Mouse (Mus musculus): ENCODE results near the gene Csad. TPM values are rescaled to one million over a fixed set of nuclear protein-coding genes. Genes with fewer than 3 reads are reported as not detected.
"Not testable (repeated sequence)": the region's sequence is repeated elsewhere in the genome, so short reads cannot be mapped to it uniquely, and the experiment has no call there.

The Csad gene
- total and polyA plus RNA-seq, 3 experiments, result 13.1 to 42.1 (median 15.6) TPM

GRCm38 (mm10) chr15:102231748-102232147 lies 27.2 kb upstream of the Csad start, which contains the start of gene Itgb7:
TSS of gene Itgb7 (minus strand) at chr15:102231944.
- Histone ChIP-seq H3K79me2 (replicated peaks; ENCODE audit: control insufficient read depth, insufficient read depth, low read length) (no peaks in the 10 kb centered on the region), H3K4me3 (no peak within 1 kb of the TSS), H3K27ac (no peak within 1 kb of the TSS), H3K9ac (ENCODE audit: low read depth, low read length) (no peak within 1 kb of the TSS), H3K27me3 (ENCODE audit: control insufficient read depth, insufficient read depth, low read length) (no peaks in the 10 kb centered on the region), H3K36me3 (ENCODE audit: control insufficient read depth, insufficient read depth, low read length) (no peaks in the 10 kb centered on the region; the same call in none of the 2 replicates), H3K4me1 (ENCODE audit: control insufficient read depth, insufficient read depth, low read length) (peaks cover 11% of the 10 kb centered on the region)
- DNase-seq, result peak; percentile 30 to 50
- TF ChIP-seq EP300 (IDR thresholded peaks at IDR 0.05; ENCODE audit: insufficient read depth, low read depth, low read length) (no peak), POLR2A (IDR thresholded peaks at IDR 0.05; ENCODE audit: insufficient read depth, low read depth, low read length) (no peak), CTCF (IDR thresholded peaks at IDR 0.05) (no peak)
- intact Hi-C loops (cut with DNase I), result no loop called here
- WGBS, result 25% methylated on average over 6 of the region's 6 CpGs

DNA sequence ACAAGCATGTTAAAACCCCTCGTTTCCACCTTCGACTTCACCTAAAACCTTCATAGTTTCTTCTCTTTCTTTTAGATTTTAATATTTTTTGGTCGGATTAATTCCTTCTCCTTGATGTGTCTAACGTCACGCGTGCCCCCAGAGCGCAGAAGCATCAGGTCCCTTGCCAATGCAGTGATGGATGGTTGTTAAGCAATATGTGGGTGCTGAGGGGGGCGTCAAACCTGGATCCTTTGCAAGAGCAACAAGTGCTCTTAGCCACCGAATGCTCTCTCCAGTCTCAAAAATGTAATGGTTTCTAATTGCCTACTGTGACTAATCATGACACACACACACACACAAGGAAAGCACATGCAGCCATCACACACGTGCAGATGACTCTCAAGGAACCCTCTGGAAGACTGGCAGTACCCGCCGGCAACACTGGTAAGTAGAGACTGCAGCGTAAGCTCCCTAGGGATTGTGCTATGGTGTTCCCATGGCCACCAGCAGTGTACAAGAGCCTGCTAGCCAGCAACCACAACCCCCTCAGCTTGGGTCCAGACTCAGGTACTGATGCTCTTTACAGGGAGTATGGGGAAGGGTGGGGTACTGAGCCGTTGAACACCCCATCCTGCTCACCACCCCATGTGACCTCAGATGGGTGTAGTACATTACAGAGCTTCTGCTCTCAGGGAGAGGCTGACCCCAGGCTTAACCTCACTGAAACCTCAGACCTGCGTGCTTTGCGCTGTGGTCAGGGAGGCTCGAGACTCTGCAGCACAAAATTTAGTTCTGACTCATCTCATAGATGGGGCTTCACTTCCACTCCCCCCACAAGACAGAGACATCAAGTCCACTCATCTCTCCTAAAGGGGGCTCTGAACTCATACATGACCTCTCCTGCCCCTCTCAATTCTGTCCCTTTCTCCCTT lies 26.1 kb upstream of the Csad start:
- H3K27me3 ChIP-seq (ENCODE audit: control insufficient read depth, insufficient read depth, low read length), result no peaks in the 10 kb centered on the region
- TF ChIP-seq EP300 (IDR thresholded peaks at IDR 0.05; ENCODE audit: insufficient read depth, low read depth, low read length) (no peak), POLR2A (IDR thresholded peaks at IDR 0.05; ENCODE audit: insufficient read depth, low read depth, low read length) (no peak), CTCF (IDR thresholded peaks at IDR 0.05) (no peak)
- intact Hi-C loops (cut with DNase I), result no loop called here
- H3K27ac ChIP-seq, result no peak overlapping the region
- DNase-seq, result no peak
- H3K4me3 ChIP-seq, result no peak overlapping the region
- WGBS, result 79% methylated on average over 17 of the region's 17 CpGs
- no peak overlapping the region for H3K9ac ChIP-seq (ENCODE audit: low read depth, low read length)
- no peaks in the 10 kb centered on the region; the same call in 1 of the 2 replicates for H3K36me3 ChIP-seq (ENCODE audit: control insufficient read depth, insufficient read depth, low read length)
- H3K79me2 ChIP-seq (replicated peaks; ENCODE audit: control insufficient read depth, insufficient read depth, low read length), result no peaks in the 10 kb centered on the region
- peaks cover 9% of the 10 kb centered on the region for H3K4me1 ChIP-seq (ENCODE audit: control insufficient read depth, insufficient read depth, low read length)

DNA sequence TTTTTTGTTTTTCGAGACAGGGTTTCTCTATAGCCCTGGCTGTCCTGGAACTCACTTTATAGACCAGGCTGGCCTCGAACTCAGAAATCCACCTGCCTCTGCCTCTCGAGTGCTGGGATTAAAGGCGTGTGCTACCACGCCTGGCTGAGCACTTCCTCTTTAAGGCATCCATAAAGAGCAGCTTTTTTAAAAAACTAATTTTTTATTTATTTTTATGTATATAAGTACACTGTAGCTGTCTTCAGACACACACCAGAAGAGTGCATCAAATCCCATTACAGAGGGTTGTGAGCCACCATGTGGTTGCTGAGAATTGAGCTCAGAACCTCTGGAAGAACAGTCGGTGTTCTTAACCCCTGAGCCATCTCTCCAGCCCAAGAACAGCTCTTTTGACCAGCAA lies 21.1 kb upstream of the Csad start:
- 72% methylated on average over 6 of the region's 6 CpGs for WGBS
- H3K9ac ChIP-seq (ENCODE audit: low read depth, low read length); H3K79me2 ChIP-seq (replicated peaks; ENCODE audit: control insufficient read depth, insufficient read depth, low read length); DNase-seq; H3K27ac ChIP-seq; H3K36me3 ChIP-seq (ENCODE audit: control insufficient read depth, insufficient read depth, low read length); H3K27me3 ChIP-seq (ENCODE audit: control insufficient read depth, insufficient read depth, low read length); H3K4me3 ChIP-seq; H3K4me1 ChIP-seq (ENCODE audit: control insufficient read depth, insufficient read depth, low read length): not testable (repeated sequence)
- intact Hi-C loops (cut with DNase I), result loop anchor here (10.0 kb wide), 2 partner anchors 111 to 241 kb away; no protein-coding TSS in a partner anchor

GRCm38 (mm10) chr15:102224992-102225617 lies 20.6 kb upstream of the Csad start:
- intact Hi-C loops (cut with DNase I), result loop anchor here (1.0 to 10.0 kb wide), 3 partner anchors 47 to 240 kb away; no protein-coding TSS in a partner anchor
- 5% methylated on average over 21 of the region's 21 CpGs for WGBS
- H3K27me3 ChIP-seq (ENCODE audit: control insufficient read depth, insufficient read depth, low read length), result no peaks in the 10 kb centered on the region
- no peaks in the 10 kb centered on the region for H3K36me3 ChIP-seq (ENCODE audit: control insufficient read depth, insufficient read depth, low read length)
- peaks cover 1% of the 10 kb centered on the region; the same call in 1 of the 2 replicates for H3K4me1 ChIP-seq (ENCODE audit: control insufficient read depth, insufficient read depth, low read length)
- no peaks in the 10 kb centered on the region for H3K79me2 ChIP-seq (replicated peaks; ENCODE audit: control insufficient read depth, insufficient read depth, low read length)
- peak; percentile 31 to 57 for DNase-seq
- TF ChIP-seq CTCF (IDR thresholded peaks at IDR 0.05), result no peak
- TF ChIP-seq POLR2A (IDR thresholded peaks at IDR 0.05; ENCODE audit: insufficient read depth, low read depth, low read length), result no peak
- TF ChIP-seq EP300 (IDR thresholded peaks at IDR 0.05; ENCODE audit: insufficient read depth, low read depth, low read length), result no peak
- peak overlapping the region; percentile 16 for H3K27ac ChIP-seq
- H3K9ac ChIP-seq (ENCODE audit: low read depth, low read length), result peak overlapping the region; percentile 68; the same call in 1 of the 2 replicates
- peak overlapping the region; percentile 50 for H3K4me3 ChIP-seq

DNA sequence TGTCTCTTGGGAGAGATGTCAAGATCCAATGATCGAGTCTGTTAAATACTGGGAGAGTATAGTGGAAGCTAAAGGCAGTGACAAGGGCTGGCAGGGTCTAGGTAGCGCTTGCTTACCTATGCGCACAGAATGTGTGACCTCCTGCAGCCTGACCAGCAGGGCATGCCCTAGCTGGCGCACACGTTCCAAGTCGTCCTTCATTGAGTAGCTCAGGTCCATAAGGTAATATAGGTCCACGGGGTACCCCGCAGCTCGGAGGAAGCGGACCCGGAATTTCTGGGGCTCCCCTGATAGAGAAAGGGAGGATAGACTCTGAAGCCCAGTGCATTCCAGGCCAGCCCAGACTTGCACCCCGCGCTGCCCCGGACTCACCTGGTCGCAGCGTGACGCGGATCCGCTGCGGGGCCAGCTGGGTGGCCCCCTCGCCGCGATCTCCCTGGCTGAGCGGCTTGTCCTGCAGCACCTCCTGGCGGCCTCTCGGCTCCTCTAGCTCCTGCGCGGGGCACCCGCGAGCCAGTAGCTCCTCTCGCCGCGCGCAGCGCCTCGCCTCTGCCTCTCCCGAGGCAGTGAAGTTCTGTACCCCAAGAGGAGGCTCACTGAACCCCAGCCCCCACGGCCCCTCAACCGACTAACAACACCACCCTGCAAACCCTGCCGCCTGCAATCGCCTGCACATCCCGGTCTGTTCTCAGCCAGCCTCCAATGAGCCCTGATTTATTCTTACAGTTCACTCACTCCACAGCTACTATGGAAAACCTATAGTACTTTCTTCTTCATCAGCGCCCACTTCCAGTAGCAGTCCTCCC lies 19.9 kb upstream of the Csad start:
- WGBS, result 3% methylated on average over 43 of the region's 43 CpGs
- Histone ChIP-seq H3K27me3 (ENCODE audit: control insufficient read depth, insufficient read depth, low read length) (no peaks in the 10 kb centered on the region), H3K4me3 (peak overlapping the region; percentile 50), H3K9ac (ENCODE audit: low read depth, low read length) (peak overlapping the region; percentile 68), H3K4me1 (ENCODE audit: control insufficient read depth, insufficient read depth, low read length) (peaks cover 1% of the 10 kb centered on the region; the same call in 1 of the 2 replicates), H3K27ac (peak overlapping the region; percentile 16), H3K79me2 (replicated peaks; ENCODE audit: control insufficient read depth, insufficient read depth, low read length) (no peaks in the 10 kb centered on the region), H3K36me3 (ENCODE audit: control insufficient read depth, insufficient read depth, low read length) (no peaks in the 10 kb centered on the region)
- peak; percentile 88 to 89 for DNase-seq
- intact Hi-C loops (cut with DNase I), result loop anchor here (1.0 to 10.0 kb wide), 3 partner anchors 46 to 240 kb away; no protein-coding TSS in a partner anchor
- TF ChIP-seq CTCF (IDR thresholded peaks at IDR 0.05), result no peak; the same call in 1 of the 2 replicates
- no peak for TF ChIP-seq POLR2A (IDR thresholded peaks at IDR 0.05; ENCODE audit: insufficient read depth, low read depth, low read length)
- TF ChIP-seq EP300 (IDR thresholded peaks at IDR 0.05; ENCODE audit: insufficient read depth, low read depth, low read length), result no peak
